Mouse (Mus musculus) frontal cortex, postnatal 14 days (tissue): Measurements from ENCODE around the gene Slc25a36.

ENCODE experiments used
- DNase-seq, 2 experiments: peaks; one replicate each; pipeline ENCODE4 v3.0.0; 2022; ENCODE audit warnings: low spot score in 2 of 2

Slc25a36 gene

DNA sequence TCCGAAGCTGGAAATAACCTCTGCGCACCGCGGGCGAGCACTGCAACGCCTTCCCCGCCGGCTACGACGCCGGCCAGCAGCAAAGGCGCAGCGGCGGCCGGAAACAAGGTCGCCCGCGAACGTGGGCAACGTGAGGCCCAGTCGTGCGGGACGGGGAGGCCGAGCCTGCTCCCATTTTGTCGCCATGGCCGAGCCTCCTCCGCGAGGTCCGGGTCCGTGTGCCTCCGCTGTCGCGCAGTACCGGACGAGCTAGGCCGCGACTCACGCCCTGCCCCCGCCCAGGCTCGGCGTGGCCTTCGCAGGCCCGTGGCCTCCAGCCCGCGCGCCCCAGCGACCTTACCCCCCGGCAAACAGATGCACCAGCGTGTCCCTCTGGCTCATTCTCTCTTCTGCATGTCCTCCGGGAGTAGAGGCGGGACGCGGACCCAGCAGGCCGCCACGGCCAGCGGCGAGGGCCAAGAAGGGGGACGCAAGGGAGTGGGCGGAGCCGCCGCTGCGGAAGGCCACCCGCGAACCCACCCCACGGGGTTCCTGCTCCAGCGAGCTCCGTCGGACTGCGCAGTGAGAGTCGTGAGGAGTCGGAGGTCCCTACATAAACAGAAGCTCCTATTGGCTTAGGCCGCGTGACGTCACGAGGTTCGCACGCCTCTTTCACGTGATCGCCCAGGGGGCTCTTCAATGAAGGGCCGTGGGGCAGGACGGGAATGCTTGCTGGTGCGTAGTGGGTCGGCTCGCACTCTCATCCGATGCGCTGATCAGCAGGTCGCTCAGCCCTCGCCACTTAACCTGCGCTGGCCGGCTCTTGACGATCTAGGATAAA lies at the start of gene Slc25a36:
TSS of gene Slc25a36 (minus strand) at position 587 of the 820 bp plus-strand sequence.
- DNase-seq = peak; percentile 96 to 98

GRCm38 (mm10) chr9:97158412-97158811 lies 47.5 kb upstream of the Slc25a36 start:
- no peak for DNase-seq

DNA sequence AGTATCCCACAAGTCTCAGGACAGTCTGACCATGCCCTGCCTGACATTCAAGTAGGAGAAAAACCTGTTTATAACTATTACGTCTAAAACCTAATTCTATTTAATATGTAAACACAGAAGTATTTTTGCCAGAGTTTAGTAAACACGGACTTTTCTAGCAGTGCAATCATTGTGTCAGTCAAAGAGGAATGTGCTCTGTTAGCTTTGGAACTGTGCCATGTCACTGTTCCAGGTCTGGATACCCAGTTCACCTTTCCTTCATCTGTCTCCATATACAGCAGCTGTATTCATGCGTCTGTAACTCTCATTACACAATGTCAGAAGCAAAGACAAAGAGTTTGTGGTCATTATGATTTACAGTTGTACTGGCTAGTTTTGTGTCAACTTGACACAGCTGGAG lies 45.0 kb upstream of the Slc25a36 start:
- DNase-seq = no peak

DNA sequence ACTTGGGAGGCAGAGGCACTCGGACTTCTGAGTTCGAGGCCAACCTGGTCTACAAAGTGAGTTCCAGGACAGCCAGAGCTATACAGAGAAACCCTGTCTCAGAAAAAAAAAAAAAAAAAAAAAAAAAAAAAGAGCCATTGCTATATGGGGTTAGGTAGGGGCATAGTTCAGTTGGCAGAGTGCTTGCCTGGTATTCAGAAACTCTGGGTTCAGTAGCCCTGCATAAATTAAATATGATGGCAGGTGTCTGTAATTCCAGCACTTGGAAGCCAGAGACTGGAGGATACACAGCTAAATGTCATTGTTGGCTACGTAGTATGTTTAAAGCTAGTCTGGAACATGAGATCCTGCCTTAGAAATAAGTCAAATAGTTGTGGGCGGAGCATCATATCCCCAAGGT lies 44.0 kb upstream of the Slc25a36 start:
- no peak for DNase-seq

GRCm38 (mm10) chr9:97153006-97153405 lies 42.0 kb upstream of the Slc25a36 start:
- no peak for DNase-seq

DNA sequence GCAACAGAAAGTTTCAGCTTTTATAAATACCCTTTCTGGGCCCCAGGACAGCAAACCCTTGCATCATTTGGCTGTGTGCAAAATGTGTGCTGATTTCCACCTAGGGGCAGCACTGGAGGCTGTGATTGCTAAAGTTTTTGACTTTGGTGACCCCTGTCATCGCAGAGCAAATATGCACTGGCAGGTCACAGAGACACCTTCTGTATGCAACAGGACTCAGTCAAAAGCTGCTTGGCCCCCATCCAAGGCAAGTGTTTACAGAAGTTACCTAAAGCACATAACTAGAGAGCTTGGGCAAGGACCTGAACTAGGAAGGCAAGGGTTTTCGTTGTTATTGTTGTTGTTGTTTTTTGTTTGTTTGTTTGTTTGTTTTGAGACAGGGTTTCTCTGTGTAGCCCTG lies 36.3 kb upstream of the Slc25a36 start:
- DNase-seq = no peak

GRCm38 (mm10) chr9:97145351-97145750 lies 34.4 kb upstream of the Slc25a36 start:
- no peak for DNase-seq

GRCm38 (mm10) chr9:97143416-97143815 lies 32.5 kb upstream of the Slc25a36 start:
- no peak for DNase-seq

DNA sequence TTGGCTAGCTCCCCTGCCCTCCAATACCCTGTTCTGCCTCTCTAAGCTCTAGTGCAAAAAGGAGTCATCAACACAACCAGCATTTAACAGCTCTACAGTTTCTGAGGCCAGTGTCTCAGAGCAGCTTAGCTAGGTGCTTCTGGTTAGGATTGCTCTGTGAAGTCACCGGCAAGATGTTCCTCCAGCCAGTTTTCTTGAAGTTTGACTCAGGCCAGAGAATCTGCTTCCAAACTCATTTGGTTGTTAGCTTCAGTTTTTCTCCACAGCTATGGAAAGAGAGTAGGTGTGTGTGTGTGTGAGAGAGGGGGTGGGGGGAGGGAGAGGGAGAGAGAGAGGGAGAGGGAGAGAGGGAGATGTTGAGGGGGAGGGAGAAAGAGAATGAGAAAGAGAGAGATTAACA lies 31.6 kb upstream of the Slc25a36 start:
- DNase-seq = no peak

- DNase-seq = no peak
Measured at GRCm38 (mm10) chr9:97141723-97142122, 30.8 kb upstream of the Slc25a36 start.

GRCm38 (mm10) chr9:97140145-97140932 lies 29.4 kb upstream of the Slc25a36 start:
- DNase-seq = no peak

DNA sequence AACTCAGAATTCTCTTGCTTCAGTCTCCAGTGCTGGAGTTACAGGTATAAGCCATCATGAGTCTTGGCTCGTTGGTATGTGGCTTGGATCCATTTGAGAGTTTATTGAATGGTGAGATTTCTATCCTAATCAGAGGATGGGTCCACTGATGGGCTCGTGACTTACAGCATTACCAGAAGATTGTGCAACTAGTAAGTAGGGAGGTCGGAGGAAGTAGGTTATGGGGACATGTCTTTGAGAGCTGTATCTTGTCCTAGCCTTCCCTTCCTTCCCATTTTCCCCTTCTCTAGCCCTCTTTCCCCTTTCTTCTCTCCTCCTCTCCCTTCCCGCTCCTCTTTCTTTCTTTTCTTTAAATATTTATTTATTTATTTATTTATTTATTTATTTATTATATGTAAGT lies 26.7 kb upstream of the Slc25a36 start:
- DNase-seq = no peak

DNA sequence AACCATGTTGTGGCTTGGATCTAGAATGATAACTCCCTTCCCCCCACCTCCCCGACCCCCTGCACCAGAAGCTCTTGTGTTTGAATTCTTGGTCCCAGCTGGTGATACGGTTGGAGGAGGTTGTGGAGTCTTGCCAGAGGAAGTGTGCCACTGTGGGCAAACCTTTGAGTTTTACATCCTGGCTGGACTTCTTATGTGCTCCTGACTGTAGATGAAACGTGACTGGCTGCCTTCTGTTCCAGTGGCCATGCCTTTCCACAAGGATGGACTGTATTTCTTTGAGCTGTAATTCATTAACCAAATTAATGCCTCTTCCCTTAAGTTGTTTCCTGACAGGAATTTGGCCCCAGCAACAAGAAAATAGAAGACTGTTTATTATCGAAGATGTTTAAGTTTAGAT lies 26.2 kb upstream of the Slc25a36 start:
- DNase-seq = no peak

GRCm38 (mm10) chr9:97135866-97136265 lies 24.9 kb upstream of the Slc25a36 start:
- no peak for DNase-seq

DNA sequence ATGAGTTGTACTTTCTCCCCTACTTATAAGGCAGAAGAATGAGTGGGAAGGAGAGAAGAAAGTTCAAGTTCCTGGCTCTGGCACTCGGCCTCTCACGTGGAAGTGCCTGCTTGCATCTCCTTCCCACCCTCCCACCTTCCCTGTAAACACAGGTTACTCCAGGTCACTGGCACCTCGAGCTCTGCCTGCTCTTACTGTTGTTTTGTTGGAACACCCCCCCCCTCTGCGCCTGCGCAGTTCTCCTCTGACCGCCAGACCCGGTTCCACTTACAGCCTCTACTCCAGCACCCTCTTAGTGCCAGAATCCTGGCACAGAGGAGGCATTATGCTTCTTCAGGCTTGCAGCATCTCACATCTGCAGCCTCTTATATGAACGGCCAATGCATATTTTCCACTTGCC lies 22.2 kb upstream of the Slc25a36 start:
- no peak for DNase-seq

GRCm38 (mm10) chr9:97130001-97130400 lies 19.0 kb upstream of the Slc25a36 start:
- DNase-seq = no peak

- DNase-seq = no peak
Measured at GRCm38 (mm10) chr9:97123934-97124692, 13.2 kb upstream of the Slc25a36 start.

DNA sequence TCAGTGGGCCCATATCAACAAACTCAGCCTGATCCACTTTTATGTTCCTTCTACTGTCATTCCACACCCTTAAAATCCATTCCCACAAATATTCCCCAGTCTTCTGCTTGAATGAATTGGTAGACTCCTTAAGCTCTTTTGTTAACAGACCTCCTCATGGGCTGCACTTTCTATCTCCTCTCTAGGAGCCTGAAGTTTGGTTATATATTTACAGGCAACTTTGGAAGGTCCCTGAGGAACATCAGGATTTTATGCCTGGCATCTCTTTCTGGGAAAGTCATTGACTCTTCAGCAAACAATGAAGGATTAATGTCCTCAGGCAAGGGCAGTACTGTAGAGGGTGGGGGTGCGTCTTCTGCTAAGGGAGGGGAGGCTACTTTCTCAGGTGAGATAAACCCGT lies 10.5 kb upstream of the Slc25a36 start:
- DNase-seq = no peak

DNA sequence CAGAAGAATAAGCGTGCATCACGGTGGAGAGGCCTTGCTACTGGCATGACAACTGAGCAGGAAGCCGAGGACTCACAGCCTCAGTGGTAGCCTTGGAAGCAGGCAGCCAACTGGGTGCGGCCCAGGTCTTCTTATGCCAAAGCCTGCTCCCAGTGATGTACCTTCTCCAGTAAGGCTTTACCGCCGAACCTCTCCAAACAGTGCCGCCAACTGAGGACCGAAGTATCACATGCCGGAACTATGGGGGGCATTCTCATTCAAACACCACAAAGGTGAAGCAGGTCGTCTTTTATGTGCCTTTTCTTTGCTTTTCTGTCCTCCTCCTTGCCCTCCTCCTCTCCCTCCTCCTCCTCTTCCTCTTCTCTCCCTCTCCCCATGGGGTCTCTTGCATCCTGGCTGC lies 3.3 kb upstream of the Slc25a36 start:
- DNase-seq = no peak

GRCm38 (mm10) chr9:97113555-97113929 lies 2.6 kb upstream of the Slc25a36 start:
- no peak for DNase-seq

GRCm38 (mm10) chr9:97112797-97113554 lies 2.0 kb upstream of the Slc25a36 start:
- no peak for DNase-seq

DNA sequence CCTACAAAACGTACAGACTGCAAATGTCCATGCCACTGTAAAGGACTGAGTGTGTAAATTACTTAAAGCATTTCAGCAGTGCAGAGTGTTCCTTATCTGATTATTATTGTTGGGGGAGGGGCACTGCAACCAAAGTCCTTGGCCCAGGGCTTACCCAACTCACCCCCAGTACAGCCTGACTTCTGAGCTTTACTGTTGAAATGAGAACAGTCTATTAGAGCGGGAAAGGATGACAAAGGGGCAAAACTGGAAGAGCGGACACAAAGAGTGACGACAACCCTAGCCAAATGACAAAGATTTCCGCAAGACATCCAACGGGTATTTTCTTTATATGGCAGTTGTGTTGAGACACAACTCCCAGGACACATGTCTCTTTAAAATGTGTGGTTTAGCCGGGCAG lies 1.3 kb upstream of the Slc25a36 start:
- DNase-seq = no peak
